Mouse (Mus musculus): ENCODE results near the gene F5. TPM values are rescaled to one million over a fixed set of nuclear protein-coding genes. Genes with fewer than 3 reads are reported as not detected.
A peak's percentile ranks its signal among the peaks of the same experiment; 100 is the strongest.
"Not testable (repeated sequence)": the region's sequence is repeated elsewhere in the genome, so short reads cannot be mapped to it uniquely, and the experiment has no call there.

F5 gene
- total RNA-seq, 2 experiments from 2014 or later, result 3.4 to 22.7 TPM

DNA sequence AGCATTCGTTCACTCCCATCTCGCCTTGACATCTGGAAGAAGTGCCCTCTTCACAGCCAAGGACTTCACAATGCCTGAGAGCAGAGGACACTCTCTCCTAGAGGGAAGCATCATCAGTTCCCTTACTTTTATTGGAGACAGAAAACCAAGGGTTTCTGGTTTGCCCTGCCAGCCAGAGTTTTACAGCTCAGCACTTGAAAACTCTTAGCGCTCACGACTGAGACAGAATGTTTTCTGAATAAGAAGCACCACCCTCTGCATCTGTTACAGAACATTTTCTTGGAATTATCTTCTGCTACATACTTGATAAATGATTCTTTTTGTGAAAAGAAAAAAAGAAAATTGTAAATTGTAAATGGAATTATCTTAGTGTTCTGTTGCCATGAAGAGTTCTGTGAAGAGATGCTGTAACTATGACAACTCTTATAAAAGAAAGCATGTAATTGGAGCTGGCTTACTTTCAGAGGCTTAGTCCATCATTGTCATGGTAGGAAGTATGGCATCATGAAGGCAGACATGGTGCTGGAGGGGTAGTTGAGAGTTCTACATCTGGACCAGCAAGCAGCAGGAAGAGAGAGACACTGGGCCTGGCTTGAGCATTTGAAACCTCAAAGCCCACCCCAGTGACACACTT, 80.4 kb downstream of the F5 start:
- not testable (repeated sequence) for DNase-seq (ENCODE audit: low spot score in 2 of 2)

DNA sequence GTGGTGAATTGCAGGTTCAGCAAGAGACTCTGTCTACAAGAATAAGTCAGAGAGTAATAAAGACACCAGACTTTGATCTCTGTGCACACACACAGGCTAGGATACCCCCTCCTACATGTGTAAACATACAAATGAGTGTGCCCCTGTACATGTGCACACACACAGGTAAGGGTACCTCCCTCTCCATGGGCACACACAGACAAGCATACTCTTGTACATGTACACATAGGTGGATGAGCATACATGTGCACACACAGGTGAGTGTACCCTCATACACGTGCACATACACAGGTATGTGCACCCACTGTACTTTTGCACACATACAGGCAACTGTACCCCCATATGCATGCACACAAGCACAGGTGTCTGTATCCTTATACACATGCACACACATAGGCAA, 81.8 kb downstream of the F5 start:
- no peak for DNase-seq (ENCODE audit: low spot score in 2 of 2)

DNA sequence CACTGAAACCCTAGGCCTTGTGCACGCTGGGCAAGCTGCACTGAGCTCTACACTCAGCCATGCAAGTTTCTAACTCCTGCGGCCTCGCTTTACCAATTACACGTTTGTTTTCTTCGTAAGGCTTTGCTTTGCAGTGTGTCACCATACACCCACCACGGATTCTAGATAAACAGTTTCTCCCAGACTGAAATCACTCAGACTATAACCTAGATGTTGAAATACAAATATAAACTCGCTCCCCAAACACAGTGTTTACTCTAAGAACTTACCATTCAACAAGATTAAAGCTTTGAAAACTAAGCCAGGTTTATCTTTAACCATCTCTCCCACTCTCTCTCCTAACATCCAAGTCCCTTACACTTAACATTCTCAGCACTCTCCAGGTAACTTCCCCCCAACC, 83.4 kb downstream of the F5 start:
- no peak for DNase-seq (ENCODE audit: low spot score in 2 of 2)

DNA sequence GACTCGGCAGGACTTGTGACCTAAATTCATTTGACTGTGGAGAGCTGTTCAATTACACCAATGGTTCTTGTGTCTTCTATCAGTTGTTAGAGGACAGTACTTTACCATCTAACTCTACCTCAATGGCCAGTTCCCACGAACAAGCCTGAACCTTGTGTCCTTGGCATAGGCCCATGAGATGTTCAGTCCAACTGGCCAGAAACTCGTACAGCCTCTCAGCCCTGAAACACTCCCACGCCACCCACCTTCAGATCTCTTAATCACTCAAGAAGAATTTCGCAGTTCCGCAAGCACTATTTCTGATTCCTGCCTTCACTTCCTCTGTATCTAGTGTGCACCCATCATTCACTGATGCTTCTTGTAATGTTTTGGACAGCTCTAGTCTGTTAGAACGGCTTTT, 84.4 kb downstream of the F5 start:
- DNase-seq (ENCODE audit: low spot score in 2 of 2), result no peak

DNA sequence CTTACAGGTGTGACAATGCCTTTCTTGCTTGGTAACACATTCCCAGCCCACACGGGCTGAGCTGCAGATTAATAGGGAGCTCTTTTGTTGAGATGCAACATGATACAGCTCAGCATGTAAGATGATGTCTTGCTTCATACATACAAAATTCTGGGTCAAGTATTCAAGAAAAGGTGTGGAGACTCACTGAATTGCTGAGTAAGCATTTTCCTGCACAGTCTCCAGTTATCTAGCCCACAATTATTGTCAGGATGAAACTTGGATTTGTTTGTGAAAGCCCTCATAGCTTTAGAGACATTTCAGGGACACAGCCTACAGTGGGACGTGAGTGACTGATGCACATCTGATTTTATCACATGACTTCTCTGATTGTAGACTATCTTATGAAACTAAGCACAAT, 89.9 kb downstream of the F5 start:
- no peak for DNase-seq (ENCODE audit: low spot score in 2 of 2)

DNA sequence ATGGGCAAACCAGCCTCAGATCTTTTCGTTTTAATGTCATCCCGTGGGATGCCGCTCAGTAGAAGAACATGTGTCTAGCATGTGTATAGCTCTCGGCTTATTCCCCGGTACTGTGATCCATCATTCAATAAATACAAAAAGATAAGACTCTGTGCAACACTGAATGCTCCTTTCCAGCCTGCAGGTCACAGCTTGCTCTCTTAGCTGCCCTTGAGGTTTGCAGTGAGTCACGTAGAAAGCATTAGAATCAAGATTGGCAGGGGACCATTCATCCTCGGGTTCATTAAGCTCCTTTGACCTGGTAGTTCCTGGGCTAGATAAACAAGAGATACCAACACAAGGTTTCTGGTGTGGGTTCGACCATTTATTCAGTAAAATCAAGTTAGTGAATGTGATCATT, 91.2 kb downstream of the F5 start:
- DNase-seq (ENCODE audit: low spot score in 2 of 2), result no peak

DNA sequence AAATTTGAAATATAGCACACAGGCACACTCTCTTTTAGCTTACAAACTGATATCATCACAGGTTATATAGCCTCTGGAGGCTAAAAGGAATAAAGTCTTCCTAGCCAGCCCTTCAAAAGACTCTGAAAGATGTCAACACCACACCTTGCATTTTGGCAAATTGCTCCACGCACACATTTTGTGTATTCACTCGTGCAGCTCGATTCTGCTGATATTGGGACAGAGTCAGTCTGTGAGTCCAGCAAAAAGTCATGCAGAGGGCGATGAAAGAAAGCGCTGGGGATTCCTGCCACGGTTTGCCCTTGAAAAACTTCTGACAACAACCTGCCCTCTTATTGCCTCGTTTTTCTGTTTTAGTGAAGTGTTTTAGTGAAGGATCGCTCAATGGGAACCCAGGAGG, 95.8 kb downstream of the F5 start:
- DNase-seq (ENCODE audit: low spot score in 2 of 2), result no peak

DNA sequence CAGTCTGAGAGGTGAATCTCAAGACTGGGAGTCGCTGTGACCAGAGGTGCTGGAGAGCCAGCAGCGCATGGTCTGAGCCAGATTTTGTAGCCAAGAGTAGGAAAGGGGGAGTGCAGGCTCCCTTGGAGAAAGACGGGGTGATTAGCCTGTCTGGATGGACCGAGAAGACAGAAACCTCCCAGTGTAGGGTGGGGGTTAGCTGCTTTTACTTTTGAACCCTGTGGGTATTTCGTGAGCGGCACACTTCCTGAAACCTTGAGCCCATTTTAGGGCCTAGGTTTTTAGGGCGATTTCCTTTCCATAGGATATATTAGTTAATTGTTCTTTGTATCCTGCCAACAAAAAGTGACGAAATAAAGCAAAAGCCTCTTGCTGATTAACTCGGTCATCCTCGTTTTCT, 96.3 kb downstream of the F5 start:
- DNase-seq (ENCODE audit: low spot score in 2 of 2), result no peak

DNA sequence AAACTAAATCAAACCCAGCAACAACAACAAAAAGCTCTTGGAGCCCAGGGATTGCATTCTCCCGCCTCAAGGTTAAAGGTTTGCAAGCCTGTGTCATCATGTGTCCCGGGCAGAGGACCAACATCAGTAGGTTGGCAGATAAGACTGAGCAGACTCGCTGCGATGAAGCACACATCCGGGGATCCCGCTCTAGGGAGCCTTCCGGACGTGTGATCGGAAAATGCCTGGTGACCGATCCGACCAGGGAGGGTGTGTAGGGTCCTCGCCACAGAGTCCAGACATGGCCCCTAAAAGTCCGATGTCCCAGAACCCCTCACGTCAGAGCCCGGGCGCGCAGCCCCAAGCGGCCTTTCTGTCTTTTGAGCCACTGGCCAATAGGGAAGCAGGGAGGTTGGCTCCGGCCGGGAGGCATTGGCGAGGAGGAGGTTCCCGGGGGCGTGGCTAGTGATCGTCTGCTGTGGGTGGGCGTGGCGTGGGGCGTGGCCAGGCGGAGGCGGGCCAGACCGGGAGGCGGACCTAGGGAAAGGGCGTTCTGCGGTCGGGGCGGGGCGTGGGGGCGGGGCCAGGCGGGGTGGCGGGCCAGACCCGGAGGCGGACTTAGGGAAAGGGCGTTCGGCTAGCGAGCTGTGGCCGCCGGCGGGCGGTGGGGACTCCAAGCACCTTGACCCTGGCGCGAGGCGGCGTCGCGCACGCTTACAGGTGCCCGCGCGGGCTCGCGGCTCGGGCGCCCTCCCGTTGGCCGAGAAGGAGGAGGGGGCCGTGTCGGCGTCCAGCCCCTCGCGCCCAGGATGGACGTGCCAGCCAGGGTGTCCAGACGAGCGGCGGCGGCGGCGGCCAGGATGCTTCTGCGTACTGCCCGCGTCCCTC, 97.1 kb downstream of the F5 start, which contains the start of gene Slc19a2:
Slc19a2 (plus strand) TSS at position 582 of the 867 bp plus-strand sequence.
- peak; percentile 96 for DNase-seq (ENCODE audit: low spot score in 2 of 2)

DNA sequence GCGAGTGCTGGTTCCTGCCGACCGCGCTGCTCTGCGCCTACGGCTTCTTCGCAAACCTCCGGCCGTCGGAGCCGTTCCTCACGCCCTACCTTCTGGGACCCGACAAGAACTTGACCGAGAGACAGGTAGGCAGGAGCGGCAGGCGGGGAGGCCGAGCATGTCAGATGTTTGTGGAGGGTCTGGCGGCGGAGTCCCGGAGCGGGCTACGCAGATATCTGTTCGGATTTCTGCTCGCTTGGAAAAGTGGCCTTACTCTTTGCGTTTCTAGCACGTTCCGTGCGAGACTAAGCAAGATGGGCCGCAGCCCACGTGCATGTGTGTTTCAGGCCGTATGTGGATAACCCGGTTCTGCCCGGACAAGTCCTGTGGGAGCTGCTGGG, 97.7 kb downstream of the F5 start:
- no peak for DNase-seq (ENCODE audit: low spot score in 2 of 2)

DNA sequence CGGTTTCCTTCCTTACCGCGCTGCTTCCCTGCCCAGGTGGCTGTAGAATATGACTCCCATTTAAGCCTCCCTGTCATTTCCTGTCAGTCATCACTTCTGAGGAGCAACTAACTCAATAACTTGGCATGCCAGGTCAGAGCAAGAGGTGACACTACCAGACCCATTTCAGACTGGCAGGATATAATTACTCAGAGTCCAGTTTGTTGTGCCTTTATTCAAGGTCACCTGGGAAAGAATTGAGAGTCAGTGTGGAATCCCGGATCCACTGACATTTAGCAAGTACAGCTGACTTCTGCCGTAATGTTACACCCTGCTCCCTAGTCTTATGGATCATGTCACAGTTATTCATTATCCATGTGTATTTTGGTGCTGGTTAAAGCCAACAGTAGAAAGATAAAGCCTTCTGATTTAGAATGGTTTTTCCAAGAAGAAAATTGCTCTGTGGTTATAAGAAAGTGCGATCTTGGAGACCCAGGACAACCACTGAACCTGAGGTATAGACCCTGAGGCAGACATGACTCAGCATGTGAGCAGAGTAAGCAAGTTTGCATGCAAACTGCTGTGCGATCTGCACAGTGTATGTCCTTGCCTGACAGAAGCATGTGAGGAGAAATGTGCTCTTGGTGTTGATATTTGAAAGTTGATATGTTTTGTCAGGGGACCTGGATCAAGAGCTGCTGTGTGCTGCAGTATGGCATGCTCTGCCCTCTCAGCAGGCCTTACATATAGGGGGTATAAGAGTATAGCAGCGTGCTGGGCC, 98.9 kb downstream of the F5 start:
- no peak for DNase-seq (ENCODE audit: low spot score in 2 of 2)

DNA sequence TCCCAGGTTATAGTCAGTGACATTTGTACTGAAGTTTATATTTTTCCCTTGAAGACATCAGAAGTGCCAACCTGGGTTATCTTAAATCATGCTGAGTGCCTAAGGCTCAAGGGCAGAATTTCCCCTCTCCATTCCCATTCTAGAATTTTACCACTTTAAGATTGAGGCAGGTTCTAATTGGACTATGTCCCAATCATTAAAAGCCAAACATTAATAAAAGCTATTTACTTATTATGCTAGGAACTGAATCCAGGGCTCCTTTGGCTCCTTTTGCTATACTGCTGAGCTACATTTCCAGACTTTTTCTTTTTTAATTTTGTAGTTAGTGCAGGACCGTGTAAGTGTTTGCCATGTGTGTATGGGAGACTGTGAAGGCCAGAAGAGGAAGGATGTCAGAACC, 99.8 kb downstream of the F5 start:
- no peak for DNase-seq (ENCODE audit: low spot score in 2 of 2)

DNA sequence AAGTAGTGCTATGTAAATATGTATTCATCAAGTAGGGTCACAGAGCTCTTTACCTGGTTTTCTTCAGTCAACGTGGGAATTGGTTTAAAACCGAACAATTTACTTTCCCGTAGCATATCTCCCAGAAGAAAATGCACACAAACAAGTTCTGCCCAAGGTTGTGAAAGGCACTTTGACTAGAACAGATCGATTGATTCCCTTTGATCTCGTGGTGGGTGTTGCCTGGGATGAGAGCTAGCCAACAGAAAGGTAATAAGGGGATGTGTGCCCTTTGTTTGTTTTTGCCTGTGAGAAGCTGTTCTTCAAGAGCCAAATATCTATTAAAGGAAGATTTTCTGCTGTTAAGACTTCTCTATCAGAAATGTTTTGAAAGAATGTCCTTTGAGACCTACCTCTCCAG, 100.9 kb downstream of the F5 start:
- no peak for DNase-seq (ENCODE audit: low spot score in 2 of 2)

DNA sequence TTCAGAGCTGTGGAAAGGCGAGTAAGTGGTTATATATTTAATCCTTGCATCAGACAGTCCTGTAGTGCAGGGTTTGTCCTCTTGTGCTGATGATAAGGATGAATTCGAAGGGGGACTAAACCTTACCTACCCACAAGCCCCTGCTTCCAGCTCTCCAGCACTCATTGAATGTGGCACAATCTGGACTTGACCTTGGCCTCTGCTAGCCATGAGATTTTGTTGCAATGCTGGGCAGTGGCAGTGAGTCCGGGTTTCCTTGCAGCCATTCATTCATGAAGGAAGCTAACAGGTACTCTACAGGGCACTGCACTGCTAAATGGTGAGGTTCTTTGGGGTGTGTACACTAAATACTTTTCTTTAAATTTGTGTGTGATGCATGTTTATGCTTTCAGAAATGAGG, 103.2 kb downstream of the F5 start:
- DNase-seq (ENCODE audit: low spot score in 2 of 2), result no peak

DNA sequence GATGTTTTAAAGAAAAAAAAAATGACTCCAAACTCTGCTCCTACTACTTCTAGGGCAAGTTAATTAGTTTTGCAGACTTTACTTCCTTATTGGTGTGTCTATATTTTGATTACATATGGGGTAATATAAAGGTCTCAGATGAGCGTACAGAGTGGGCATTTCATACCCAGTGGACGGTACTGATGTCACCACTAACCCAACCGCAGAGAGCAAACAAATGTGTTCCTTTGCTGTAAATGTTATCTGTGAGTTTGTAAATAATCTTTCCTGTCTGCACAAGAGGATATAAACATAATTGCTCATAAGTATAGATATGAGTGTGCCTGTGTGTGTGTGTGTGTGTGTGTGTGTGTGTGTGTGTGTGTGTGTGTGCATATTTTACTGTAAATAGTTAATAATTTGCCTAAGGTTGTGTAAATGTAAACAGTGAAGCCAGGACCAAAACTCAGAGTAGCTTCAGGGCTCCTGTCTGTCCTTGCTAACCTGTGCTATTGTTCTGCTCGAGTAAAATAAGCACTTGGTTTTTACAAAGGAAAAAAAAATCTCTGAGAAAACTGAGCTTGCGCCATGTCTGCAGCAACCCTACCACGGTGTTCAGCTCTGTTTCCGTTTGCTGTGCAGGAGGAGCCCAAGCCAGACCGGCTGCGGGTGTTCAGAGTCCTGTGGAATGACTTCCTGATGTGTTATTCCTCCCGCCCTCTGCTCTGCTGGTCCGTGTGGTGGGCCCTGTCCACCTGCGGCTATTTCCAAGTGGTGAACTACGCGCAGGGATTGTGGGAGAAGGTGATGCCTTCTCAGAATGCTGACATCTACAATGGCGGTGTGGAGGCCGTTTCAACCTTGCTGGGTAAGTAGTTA, 108.8 kb downstream of the F5 start:
- no peak for DNase-seq (ENCODE audit: low spot score in 2 of 2)

DNA sequence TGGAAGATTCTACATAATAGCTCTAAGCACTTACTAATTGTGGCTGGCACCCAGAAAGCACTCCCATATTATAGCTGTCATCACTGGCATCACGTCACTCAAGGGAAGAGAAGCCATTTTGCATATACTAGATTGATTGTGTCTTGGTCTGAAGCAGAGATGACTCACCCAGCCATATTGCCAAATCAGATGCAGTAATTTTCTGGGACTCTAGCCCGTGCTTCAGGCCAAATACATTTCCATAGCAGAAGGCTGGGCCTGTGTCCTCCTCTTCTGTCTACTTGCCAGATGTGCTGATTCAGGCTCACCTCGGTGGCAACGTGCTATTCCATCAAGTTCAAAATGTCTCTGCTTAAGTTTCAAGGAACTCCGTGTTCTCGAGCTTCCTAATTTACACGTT, 109.9 kb downstream of the F5 start:
- no peak for DNase-seq (ENCODE audit: low spot score in 2 of 2)

Other genes starting within 250 kb of the F5 start
- gene Scyl3, start 222.7 kb upstream of the F5 start, total RNA-seq (2021), result 10 to 100 TPM; 29.1 to 30.2 TPM
- gene BC055324, start 157.0 kb upstream of the F5 start, total RNA-seq (2021), result 1 to 10 TPM; 7.0 to 7.8 TPM
- 1 to 10 TPM; 5.9 to 6.6 TPM for gene Mettl18, start 156.9 kb upstream of the F5 start, total RNA-seq (2021)
- gene Sele, start 103.6 kb upstream of the F5 start, total RNA-seq (2021), result 1 to 10 TPM in 1 of 2 experiments, under 1 TPM in 1; 0.87 to 1.5 TPM
- 1 to 10 TPM; 1.1 to 1.7 TPM for gene Sell, start 89.9 kb upstream of the F5 start, total RNA-seq (2021)
- gene Selp, start 36.6 kb upstream of the F5 start, total RNA-seq (2021), result 1 to 10 TPM; 1.2 to 2.5 TPM
- gene Slc19a2, start 97.2 kb downstream of the F5 start, total RNA-seq (2021), result 10 to 100 TPM; 19.5 to 22.2 TPM
- gene Ccdc181, start 123.7 kb downstream of the F5 start, total RNA-seq (2021), result 10 to 100 TPM; 11.0 to 14.1 TPM
- gene Nme7, start 152.3 kb downstream of the F5 start, total RNA-seq (2021), result 10 to 100 TPM; 23.3 to 24.5 TPM
- 10 to 100 TPM; 28.9 to 29.7 TPM for gene Blzf1, start 155.7 kb downstream of the F5 start, total RNA-seq (2021)